Mouse (Mus musculus): ENCODE measurements at regions not wholly inside any gene's neighbourhood (a gene's known extent, or its start where the extent isn't known, plus 50 kb on each side); places are given as distances from the start of the nearest gene placed in this dataset.
"Not testable (repeated sequence)": the region's sequence is repeated elsewhere in the genome, so short reads cannot be mapped to it uniquely, and the experiment has no call there.

DNA sequence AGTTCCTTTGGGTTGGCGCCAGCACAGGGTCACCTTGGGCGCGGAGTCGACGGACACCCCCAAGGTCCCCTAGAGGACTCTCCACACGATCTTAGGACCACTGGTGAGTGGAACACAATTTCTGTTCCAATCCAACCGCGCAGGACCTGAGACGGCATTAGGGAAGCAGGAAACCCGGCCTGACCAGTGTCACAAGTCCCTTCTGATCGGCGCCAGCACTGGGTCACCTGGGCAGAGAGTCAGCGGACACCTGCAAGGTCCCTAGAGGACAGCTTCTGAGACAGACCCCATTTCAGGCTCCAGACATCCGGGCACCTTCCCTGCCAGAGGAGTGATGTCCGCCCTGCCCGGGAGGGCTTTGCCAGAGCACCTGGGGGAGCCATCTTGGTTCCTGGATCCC, 74.2 kb upstream of the Cdh13 start:
- H3K9ac ChIP-seq (replicated peaks); H3K4me3 ChIP-seq (ENCODE audit: insufficient read depth in 1 of 2, low read depth in 2 of 2, low read length in 2 of 2); H3K36me3 ChIP-seq (replicated peaks; ENCODE audit: control insufficient read depth, insufficient read depth, low read depth); ATAC-seq (ENCODE audit: insufficient read depth); DNase-seq (ENCODE audit: low read depth in 3 of 3, low spot score in 3 of 3); H3K4me1 ChIP-seq (replicated peaks; ENCODE audit: control insufficient read depth in 2 of 2, insufficient read depth in 2 of 2, low read length in 1 of 2); H3K27me3 ChIP-seq (ENCODE audit: control insufficient read depth, insufficient read depth, low read length); H3K4me2 ChIP-seq (ENCODE audit: low read depth); H3K27ac ChIP-seq; H3K9me3 ChIP-seq (ENCODE audit: control insufficient read depth, low read length): not testable (repeated sequence)
- WGBS (ENCODE audit: insufficient replicate concordance): 78% methylated on average over 16 of the region's 16 CpGs

DNA sequence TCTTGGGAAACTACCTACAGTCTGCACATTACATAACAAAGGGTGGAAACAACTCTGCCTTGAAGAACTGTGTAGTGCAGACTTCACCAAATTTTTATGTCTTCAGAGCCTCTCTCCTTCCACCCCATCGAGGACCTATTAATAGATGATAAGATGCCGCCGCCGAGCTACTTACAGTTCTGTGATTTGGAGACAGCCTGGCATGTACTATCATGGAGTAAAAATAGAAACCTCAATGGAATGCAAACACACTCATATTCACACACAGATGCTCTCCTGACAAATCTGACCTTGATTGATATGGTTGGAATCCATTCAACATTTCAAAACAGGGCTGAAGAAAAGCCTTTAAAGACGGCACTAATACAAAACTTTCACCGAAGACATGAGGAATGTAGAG, 92.7 kb upstream of the Cdh13 start:
- H3K4me2 ChIP-seq (ENCODE audit: low read depth): no peak overlapping the region
- no peak for TF ChIP-seq EP300 (IDR thresholded peaks at IDR 0.05; ENCODE audit: low read depth)
- no peak for TF ChIP-seq CTCF (IDR thresholded peaks at IDR 0.05; ENCODE audit: low read depth)
- no peak overlapping the region for H3K9ac ChIP-seq (replicated peaks)
- no peaks in the 10 kb centered on the region for H3K9me3 ChIP-seq (ENCODE audit: control insufficient read depth, low read length)
- DNase-seq (ENCODE audit: low read depth in 3 of 3, low spot score in 3 of 3): no peak
- H3K4me1 ChIP-seq (replicated peaks; ENCODE audit: control insufficient read depth in 2 of 2, insufficient read depth in 2 of 2, low read length in 1 of 2): no peaks in the 10 kb centered on the region
- H3K27ac ChIP-seq: no peak overlapping the region
- H3K36me3 ChIP-seq (replicated peaks; ENCODE audit: control insufficient read depth, insufficient read depth, low read depth): no peaks in the 10 kb centered on the region
- ATAC-seq (ENCODE audit: insufficient read depth): no peak
- H3K27me3 ChIP-seq (ENCODE audit: control insufficient read depth, insufficient read depth, low read length): no peaks in the 10 kb centered on the region
- 73% methylated on average over 6 of the region's 6 CpGs for WGBS (ENCODE audit: insufficient replicate concordance)
- H3K4me3 ChIP-seq (ENCODE audit: insufficient read depth in 1 of 2, low read depth in 2 of 2, low read length in 2 of 2): no peak overlapping the region

DNA sequence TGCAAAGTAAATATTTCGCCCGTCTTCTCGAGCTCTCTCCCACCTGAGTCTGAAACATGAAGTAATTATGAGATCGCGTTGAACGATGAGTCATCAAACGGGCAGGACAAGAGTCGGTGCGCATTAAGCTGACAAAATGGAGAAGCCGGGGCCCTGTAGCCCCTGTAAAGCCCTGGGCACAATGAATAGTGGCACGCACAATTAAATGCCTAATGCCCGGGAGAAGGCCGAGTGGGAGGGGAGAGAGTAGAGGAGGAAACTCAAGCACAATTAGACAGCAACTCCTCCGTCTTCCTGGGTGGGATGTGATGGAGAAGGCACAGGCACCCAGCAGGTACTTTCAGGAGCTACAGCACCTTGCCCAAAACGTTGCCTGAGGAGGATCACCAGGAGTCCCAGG, 94.3 kb upstream of the Cdh13 start:
- Histone ChIP-seq H3K4me2 (ENCODE audit: low read depth) (no peak overlapping the region), H3K9ac (replicated peaks) (no peak overlapping the region), H3K4me1 (replicated peaks; ENCODE audit: control insufficient read depth in 2 of 2, insufficient read depth in 2 of 2, low read length in 1 of 2) (no peaks in the 10 kb centered on the region), H3K36me3 (replicated peaks; ENCODE audit: control insufficient read depth, insufficient read depth, low read depth) (no peaks in the 10 kb centered on the region), H3K27ac (no peak overlapping the region), H3K9me3 (ENCODE audit: control insufficient read depth, low read length) (no peaks in the 10 kb centered on the region), H3K27me3 (ENCODE audit: control insufficient read depth, insufficient read depth, low read length) (no peaks in the 10 kb centered on the region), H3K4me3 (ENCODE audit: insufficient read depth in 1 of 2, low read depth in 2 of 2, low read length in 2 of 2) (no peak overlapping the region)
- no peak for DNase-seq (ENCODE audit: low read depth in 3 of 3, low spot score in 3 of 3)
- 68% methylated on average over 15 of the region's 15 CpGs for WGBS (ENCODE audit: insufficient replicate concordance)
- ATAC-seq (ENCODE audit: insufficient read depth): no peak
- TF ChIP-seq EP300 (IDR thresholded peaks at IDR 0.05; ENCODE audit: low read depth) (no peak), CTCF (IDR thresholded peaks at IDR 0.05; ENCODE audit: low read depth) (no peak)

DNA sequence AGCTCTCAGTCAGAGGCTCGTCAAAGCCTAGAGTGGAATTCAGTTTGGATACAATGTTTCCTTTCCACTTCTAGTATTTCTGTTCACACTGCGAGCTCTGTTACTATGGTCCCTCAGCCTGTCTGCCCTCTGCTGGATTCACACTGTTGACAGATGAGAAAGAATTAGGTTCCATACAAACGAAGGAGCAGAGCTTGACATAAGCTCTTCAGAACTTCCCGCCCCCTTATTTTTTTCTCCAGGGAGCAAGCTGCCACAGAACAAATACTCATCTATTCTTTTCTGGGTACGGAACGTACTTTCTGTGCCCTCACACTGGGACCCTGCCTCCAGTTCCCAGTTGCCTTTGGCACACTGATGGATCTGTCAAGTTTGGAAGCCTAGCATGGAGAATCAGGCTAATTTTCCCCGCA, 114.5 kb upstream of the Cdh13 start:
- Histone ChIP-seq H3K9me3 (ENCODE audit: control insufficient read depth, low read length) (no peaks in the 10 kb centered on the region), H3K9ac (replicated peaks) (no peak overlapping the region), H3K4me1 (replicated peaks; ENCODE audit: control insufficient read depth in 2 of 2, insufficient read depth in 2 of 2, low read length in 1 of 2) (no peaks in the 10 kb centered on the region), H3K4me2 (ENCODE audit: low read depth) (no peak overlapping the region), H3K36me3 (replicated peaks; ENCODE audit: control insufficient read depth, insufficient read depth, low read depth) (no peaks in the 10 kb centered on the region), H3K27ac (no peak overlapping the region), H3K27me3 (ENCODE audit: control insufficient read depth, insufficient read depth, low read length) (no peaks in the 10 kb centered on the region), H3K4me3 (ENCODE audit: insufficient read depth in 1 of 2, low read depth in 2 of 2, low read length in 2 of 2) (no peak overlapping the region)
- TF ChIP-seq CTCF (IDR thresholded peaks at IDR 0.05; ENCODE audit: low read depth): no peak
- TF ChIP-seq EP300 (IDR thresholded peaks at IDR 0.05; ENCODE audit: low read depth): no peak
- DNase-seq (ENCODE audit: low read depth in 3 of 3, low spot score in 3 of 3) (no peak), ATAC-seq (ENCODE audit: insufficient read depth) (no peak)
- 60% methylated on average over 7 of the region's 7 CpGs for WGBS (ENCODE audit: insufficient replicate concordance)

DNA sequence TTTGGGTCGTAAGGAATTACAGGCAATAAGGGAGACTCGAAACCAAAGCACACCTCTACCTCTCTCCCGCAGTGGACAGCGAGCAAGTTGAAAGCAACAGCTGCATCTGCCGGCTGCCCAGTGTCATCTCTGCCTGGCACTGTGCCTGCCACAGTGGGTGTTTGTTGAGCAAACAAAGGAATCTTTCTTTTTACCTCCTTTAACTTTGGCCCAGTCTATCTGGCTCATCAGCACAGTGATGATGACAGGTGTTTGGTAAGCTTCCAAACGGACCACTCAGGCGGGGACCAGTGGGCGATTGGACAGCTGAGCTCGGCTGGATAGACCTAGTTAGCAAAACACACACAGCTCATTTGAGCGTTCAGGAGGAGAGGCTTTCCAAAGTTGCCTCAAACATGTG, 121.4 kb upstream of the Cdh13 start:
- 59% methylated on average over 10 of the region's 10 CpGs for WGBS (ENCODE audit: insufficient replicate concordance)
- no peak for DNase-seq (ENCODE audit: low read depth in 3 of 3, low spot score in 3 of 3)
- TF ChIP-seq EP300 (IDR thresholded peaks at IDR 0.05; ENCODE audit: low read depth) (no peak), CTCF (IDR thresholded peaks at IDR 0.05; ENCODE audit: low read depth) (no peak)
- no peaks in the 10 kb centered on the region for H3K9me3 ChIP-seq (ENCODE audit: control insufficient read depth, low read length)
- no peak overlapping the region for H3K27ac ChIP-seq
- H3K4me1 ChIP-seq (replicated peaks; ENCODE audit: control insufficient read depth in 2 of 2, insufficient read depth in 2 of 2, low read length in 1 of 2): no peaks in the 10 kb centered on the region
- H3K9ac ChIP-seq (replicated peaks): no peak overlapping the region
- H3K4me2 ChIP-seq (ENCODE audit: low read depth): no peak overlapping the region
- H3K4me3 ChIP-seq (ENCODE audit: insufficient read depth in 1 of 2, low read depth in 2 of 2, low read length in 2 of 2): no peak overlapping the region
- H3K36me3 ChIP-seq (replicated peaks; ENCODE audit: control insufficient read depth, insufficient read depth, low read depth): no peaks in the 10 kb centered on the region
- no peaks in the 10 kb centered on the region for H3K27me3 ChIP-seq (ENCODE audit: control insufficient read depth, insufficient read depth, low read length)
- no peak for ATAC-seq (ENCODE audit: insufficient read depth)
